Mouse (Mus musculus): ENCODE results near the gene Ston1.

The Ston1 gene

GRCm38 (mm10) chr17:88668452-88668851 is 71.0 kb downstream of the Ston1 start, which contains the start of gene Gtf2a1l:
Gene Gtf2a1l, plus strand, starts transcription at chr17:88668660.
- intact Hi-C loops (cut with DNase I), result no loop called here

- intact Hi-C loops (cut with DNase I), result no loop called here
Measured at GRCm38 (mm10) chr17:88669921-88670320, 72.4 kb downstream of the Ston1 start.

GRCm38 (mm10) chr17:88670800-88671199 is 73.3 kb downstream of the Ston1 start:
- intact Hi-C loops (cut with DNase I), result no loop called here

- intact Hi-C loops (cut with DNase I), result no loop called here
Measured at GRCm38 (mm10) chr17:88675310-88676309, 78.1 kb downstream of the Ston1 start.

GRCm38 (mm10) chr17:88688226-88688625 is 90.7 kb downstream of the Ston1 start:
- intact Hi-C loops (cut with DNase I), result no loop called here

GRCm38 (mm10) chr17:88696656-88697333 is 99.3 kb downstream of the Ston1 start:
- intact Hi-C loops (cut with DNase I), result no loop called here

GRCm38 (mm10) chr17:88700901-88701300 is 103.4 kb downstream of the Ston1 start:
- intact Hi-C loops (cut with DNase I), result no loop called here

GRCm38 (mm10) chr17:88702345-88702744 is 104.9 kb downstream of the Ston1 start:
- intact Hi-C loops (cut with DNase I), result no loop called here

GRCm38 (mm10) chr17:88703112-88703511 is 105.6 kb downstream of the Ston1 start:
- intact Hi-C loops (cut with DNase I), result no loop called here

- intact Hi-C loops (cut with DNase I), result no loop called here
Measured at GRCm38 (mm10) chr17:88706231-88706649, 108.8 kb downstream of the Ston1 start.
